Mouse (Mus musculus): ENCODE results near the gene Uba1.

Gene Uba1

DNA sequence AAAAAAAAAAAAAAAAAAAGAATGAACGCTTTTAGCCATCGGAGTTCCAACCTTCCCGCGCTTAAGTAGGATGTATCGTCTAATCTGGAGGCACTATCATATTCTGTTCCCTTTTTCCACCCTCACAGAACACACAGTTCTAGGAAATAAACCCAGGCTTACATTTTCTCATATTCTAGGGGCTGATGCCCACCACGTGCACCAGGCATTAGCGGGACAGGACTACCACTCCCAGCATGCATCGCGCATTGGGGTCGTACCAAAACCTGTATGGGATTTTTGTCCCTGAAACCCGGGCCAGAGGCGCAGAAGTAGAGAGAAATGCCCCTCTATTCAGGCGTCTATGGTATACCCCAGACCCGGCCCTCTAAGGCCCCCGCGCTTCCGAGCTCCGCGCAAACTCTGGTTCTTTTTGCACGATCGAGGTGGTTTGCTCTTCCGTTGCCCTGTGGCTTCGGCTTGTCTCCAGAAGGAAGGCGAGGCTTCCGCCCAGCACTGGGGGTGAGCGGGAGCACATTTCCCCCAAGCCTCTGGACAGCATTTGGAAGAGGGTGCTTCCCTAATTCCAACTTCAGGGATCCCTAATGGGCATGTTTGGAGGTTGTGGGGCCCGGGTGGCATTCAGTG lies at the start of gene Uba1:
TSS of gene Uba1 (plus strand) at position 301 of the 627 bp plus-strand sequence.
- WGBS = 4% methylated on average over 27 of the region's 27 CpGs

DNA sequence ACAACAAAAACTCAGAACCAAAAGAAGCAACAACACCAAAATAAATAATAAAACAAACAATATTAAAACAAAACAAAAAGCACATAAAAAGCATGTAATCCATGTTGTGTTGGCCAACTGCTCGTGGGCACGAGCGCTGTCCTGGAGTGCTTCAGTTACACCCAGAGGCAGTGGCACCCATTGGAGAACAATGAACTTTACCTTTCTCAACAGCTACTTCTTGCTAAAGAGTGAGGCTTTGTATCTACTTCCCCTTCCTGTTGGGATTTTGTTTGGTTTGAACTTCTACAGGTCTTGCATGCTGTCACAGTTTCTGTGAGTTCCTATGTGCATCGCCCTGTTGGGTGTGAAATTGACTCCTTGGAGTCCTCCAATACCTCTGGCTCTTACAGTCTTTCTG lies 49.6 kb upstream of the Uba1 start:
- WGBS = 80% methylated on average over 4 of the region's 4 CpGs

DNA sequence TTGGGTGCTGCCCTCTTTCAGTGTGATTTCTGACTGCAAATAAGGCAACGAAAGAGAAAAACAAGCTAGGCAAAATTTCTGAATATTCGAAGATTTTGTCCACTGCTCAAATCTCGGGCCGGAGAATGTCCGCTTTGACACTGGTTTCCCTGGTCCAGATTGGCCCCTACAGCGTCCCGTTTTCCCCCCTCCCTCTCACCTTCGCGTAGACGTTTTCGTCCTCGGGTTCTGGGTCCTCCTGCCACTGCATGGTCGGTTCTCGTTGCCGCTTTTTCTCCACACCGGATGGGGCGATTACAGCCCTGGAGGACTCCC lies 41.3 kb upstream of the Uba1 start:
- WGBS = 0% methylated on average over 17 of the region's 17 CpGs

- 3% methylated on average over 48 of the region's 49 CpGs for WGBS
These were observed 40.8 kb upstream of the Uba1 start, which contains the start of the genes Rbm10 and Ndufb11 for GRCm38 (mm10) chrX:20617176-20617902. Gene Rbm10, plus strand, starts transcription at chrX:20617503. Gene Ndufb11, minus strand, starts transcription at chrX:20617619.

GRCm38 (mm10) chrX:20617903-20618399 lies 40.2 kb upstream of the Uba1 start:
- under 1% methylated on average over 31 of the region's 31 CpGs for WGBS

GRCm38 (mm10) chrX:20638141-20638540 lies 20.0 kb upstream of the Uba1 start:
- WGBS = 100% methylated on average over 2 of the region's 2 CpGs

DNA sequence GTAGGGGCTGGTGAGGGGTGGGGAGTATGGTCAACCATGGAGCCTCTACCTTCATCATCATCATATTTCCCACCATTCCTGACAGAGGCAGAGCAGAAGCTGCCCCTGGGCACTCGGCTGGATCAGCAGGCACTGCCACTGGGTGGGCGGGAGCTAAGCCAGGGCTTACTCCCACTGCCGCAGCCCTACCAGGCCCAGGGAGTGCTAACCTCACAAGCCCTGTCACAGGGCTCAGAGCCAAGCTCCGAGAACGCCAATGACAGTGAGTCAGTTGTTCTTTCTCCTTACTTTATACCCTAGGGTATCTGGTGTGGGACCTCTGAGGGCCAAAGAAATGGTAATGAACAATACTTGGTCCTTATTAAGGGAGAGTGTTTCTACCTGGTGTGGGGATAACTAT lies 13.3 kb upstream of the Uba1 start:
- WGBS = 63% methylated on average over 5 of the region's 5 CpGs

GRCm38 (mm10) chrX:20657593-20657992 lies 533 bp upstream of the Uba1 start:
- 8% methylated on average over 5 of the region's 5 CpGs for WGBS

GRCm38 (mm10) chrX:20658891-20659406 lies 823 bp downstream of the Uba1 start:
- WGBS = 2% methylated on average over 24 of the region's 24 CpGs

DNA sequence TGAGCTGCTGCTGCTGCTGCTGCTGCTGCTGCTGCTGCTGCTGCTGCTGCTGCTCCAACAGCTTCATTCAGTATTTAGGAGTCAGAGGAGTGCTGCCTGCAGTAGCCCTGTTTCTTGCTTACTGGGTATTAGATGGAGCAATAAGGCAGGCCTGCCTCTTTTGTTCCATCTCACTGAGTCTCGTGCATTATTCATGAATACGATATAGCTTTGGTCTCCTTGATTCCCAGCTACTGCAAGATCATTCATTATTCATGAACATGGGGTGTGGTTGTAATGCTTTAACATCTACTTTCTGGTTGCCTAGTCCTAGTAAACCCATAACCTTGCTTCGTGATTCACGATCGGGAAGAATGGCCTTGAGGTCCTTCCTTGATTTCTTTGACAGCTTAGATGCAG lies 4.2 kb downstream of the Uba1 start:
- 6% methylated on average over 5 of the region's 5 CpGs for WGBS

- 4% methylated on average over 28 of the region's 28 CpGs for WGBS
These were observed 4.8 kb downstream of the Uba1 start for GRCm38 (mm10) chrX:20662716-20663443.

DNA sequence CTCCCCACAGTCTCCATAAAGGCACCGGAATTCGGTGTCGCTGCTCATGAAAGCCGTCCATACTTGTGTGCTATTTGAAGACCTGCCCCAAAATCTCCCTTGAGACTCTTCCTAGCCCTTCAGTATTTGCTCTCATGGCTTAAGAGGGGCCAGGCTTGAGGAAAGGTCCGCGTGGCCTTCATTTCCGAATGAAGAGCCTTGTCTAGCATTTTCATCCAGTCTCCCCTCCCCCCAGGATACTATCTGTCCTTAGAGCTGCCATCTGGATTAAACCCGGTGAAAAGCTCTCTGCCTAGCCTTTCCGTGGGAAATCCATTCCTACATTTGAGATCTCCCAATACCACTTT lies 5.3 kb downstream of the Uba1 start:
- WGBS = 3% methylated on average over 9 of the region's 9 CpGs

- WGBS = 5% methylated on average over 16 of the region's 16 CpGs
These were observed 29.5 kb downstream of the Uba1 start, which contains the start of gene Cdk16 for GRCm38 (mm10) chrX:20687519-20688067. Gene Cdk16, plus strand, starts transcription at chrX:20687954.

DNA sequence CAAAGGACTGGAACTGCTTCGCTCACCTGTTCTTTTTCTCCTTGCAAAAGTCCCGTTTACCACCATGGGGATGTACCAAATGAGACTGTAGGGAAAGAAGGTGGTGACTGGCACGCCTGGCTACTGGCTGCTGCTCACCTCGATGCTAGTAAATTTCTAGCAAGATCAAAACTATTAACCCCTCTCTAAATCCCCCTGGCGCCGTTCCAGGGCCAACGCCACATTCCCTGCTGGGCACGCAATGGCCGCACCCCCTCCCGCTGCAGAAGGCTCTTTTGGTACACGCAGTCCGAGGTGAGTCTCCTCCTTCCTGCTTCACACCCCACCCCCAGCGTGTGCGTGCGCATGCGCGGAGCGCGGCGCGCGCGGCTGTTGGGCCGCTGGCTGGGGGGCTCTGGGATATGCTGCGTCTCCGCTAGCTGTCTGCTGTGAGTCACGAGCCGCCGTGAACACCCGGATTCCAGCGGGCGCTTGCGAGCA lies 30.0 kb downstream of the Uba1 start:
- 7% methylated on average over 32 of the region's 33 CpGs for WGBS

DNA sequence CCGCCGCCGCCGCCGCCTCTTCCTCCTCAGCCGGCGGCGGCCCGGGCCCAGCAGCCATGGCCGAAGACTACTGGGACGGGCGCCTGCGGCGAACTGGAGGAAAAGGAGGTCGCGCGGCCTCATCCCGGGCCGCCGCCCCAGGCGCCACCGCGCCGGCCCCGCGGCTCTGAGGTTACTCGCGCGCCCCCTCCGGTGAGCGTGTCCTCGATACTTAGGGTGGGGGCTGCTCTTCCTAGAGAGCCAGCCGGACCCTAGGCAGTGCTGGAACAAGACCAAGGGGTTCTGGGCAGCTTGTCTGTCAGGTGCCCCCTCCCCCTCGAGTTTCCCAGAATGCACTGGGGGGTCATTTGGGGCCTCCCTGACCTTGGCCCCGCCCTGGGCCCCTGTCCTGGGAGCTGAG lies 30.5 kb downstream of the Uba1 start:
- 4% methylated on average over 17 of the region's 35 CpGs for WGBS

GRCm38 (mm10) chrX:20691566-20691965 lies 33.4 kb downstream of the Uba1 start:
- WGBS = 41% methylated on average over 3 of the region's 3 CpGs

GRCm38 (mm10) chrX:20692616-20693015 lies 34.5 kb downstream of the Uba1 start:
- 100% methylated on average over 1 of the region's 1 CpGs for WGBS

DNA sequence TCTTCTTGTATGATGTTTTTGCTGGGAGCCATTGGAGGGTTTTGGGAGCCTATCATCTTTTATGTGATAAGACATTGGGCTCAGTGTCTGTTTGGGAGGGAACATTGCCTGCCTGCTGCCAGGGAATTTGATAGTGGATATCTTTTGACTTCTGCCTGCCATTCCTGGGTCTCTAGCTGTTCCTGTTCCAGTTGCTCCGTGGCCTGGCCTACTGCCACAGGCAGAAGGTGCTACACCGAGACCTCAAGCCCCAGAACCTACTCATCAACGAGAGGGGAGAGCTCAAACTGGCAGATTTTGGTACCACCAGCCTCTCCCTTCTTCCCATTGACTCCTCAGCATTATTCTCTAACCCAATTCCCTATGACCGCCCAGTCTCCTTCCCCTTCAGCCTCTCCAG lies 37.7 kb downstream of the Uba1 start:
- 91% methylated on average over 4 of the region's 4 CpGs for WGBS

DNA sequence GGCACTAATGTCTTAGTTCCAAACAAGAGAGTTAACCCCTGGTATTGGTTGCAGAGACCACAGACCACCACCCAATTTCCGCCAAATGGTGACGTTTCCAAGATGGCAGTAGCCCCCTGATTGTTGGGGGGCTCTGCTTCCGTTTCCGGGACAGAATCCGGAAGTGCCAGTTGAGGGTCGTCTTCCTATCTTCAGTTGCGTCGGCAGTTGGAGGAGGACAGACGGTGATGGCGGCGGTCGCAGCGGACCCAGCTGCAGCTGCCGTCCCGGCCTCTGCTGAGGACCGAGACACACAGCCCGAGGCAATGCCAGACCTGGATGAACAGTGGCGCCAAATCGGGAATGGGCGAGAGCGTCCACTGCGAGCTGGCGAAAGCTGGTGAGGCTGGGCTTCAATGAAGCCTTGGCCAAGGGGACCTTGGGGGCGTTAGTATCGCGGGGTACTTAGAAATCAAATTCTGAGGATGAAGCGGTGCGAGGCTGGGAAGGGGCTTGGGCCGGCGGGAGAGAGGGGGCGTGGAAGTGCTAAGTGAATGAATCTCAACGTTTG lies 45.7 kb downstream of the Uba1 start, which contains the start of gene Usp11:
TSS of gene Usp11 (plus strand) at position 166 of the 550 bp plus-strand sequence.
- WGBS = 4% methylated on average over 30 of the region's 32 CpGs

- 4% methylated on average over 29 of the region's 32 CpGs for WGBS
These were observed 46.4 kb downstream of the Uba1 start for GRCm38 (mm10) chrX:20704295-20705082.

DNA sequence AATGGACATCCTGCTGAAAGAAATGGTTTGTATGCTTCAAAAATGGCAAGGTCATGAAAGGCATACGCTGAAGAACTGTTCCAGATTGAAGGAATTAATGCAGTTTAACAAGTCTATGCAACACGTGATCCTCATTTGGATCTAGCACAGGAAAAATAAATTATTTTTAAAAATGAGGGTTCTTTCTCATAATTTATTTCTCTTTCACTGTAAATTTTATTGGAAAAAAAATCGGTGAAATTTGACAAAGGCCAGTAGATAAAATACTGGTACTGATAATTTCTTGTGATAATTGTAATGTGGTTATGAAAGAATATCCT lies 46.9 kb downstream of the Uba1 start:
- 16% methylated on average over 3 of the region's 3 CpGs for WGBS
